Mouse (Mus musculus) ES-E14 (cell line): ENCODE results near the gene Lrrc9. TPM values are rescaled to one million over a fixed set of nuclear protein-coding genes. Genes with fewer than 3 reads are reported as not detected.

Experiments used
- DNase-seq: peaks from one replicate; pipeline ENCODE4 v3.0.0-alpha.2; 2013; ENCODE audit warnings: low read depth, low spot score
- H3K27ac ChIP-seq: 2 replicates; pipeline ENCODE4 v1.5.1; 2012; ENCODE audit warnings: low read depth, mild to moderate bottlenecking, low read length, moderate library complexity, mixed read lengths; ENCODE audit not compliant: poor library complexity, insufficient read depth, severe bottlenecking
- H3K36me3 ChIP-seq: 2 replicates; pipeline ENCODE4 v1.6.1; 2012; ENCODE audit warnings: mild to moderate bottlenecking, low read length, moderate library complexity, mixed read lengths; ENCODE audit not compliant: control insufficient read depth, poor library complexity, insufficient read depth, severe bottlenecking
- H3K4me1 ChIP-seq, 2 experiments: fragments of 150-350 bp in 1 of 2; sonication (generic) in 1 of 2; 2 replicates each; pipeline ENCODE4 v1.6.1; 2012; ENCODE audit warnings: low read length in 2 of 2, mild to moderate bottlenecking in 1 of 2, mixed read lengths in 1 of 2; ENCODE audit not compliant: control insufficient read depth in 2 of 2, insufficient read depth in 2 of 2, poor library complexity in 1 of 2
- H3K4me3 ChIP-seq, 2 experiments: fragments of 150-350 bp in 1 of 2; sonication (generic) in 1 of 2; 2 replicates each; pipeline ENCODE4 v1.5.1; 2012; ENCODE audit warnings: low read length in 2 of 2, low read depth in 1 of 2, mild to moderate bottlenecking in 1 of 2, mixed read lengths in 1 of 2; ENCODE audit not compliant: insufficient read depth in 1 of 2, poor library complexity in 1 of 2, severe bottlenecking in 1 of 2
- H3K9ac ChIP-seq: 2 replicates; pipeline ENCODE4 v1.6.1; 2012; ENCODE audit warnings: low read depth, mild to moderate bottlenecking, low read length, mixed read lengths; ENCODE audit not compliant: poor library complexity, insufficient read depth, severe bottlenecking
- H3K9me3 ChIP-seq: fragments of 150-350 bp; sonication (generic); 2 replicates; pipeline ENCODE4 v1.6.1; 2012; ENCODE audit warnings: low read depth, mild to moderate bottlenecking, low read length; ENCODE audit not compliant: control insufficient read depth, insufficient read depth
- CHD2 ChIP-seq: IDR thresholded peaks from 2 replicates; pipeline ENCODE4 v1.6.1; 2014; ENCODE audit warnings: mild to moderate bottlenecking, low read depth, low read length, inconsistent platforms
- HCFC1 ChIP-seq: IDR thresholded peaks from 2 replicates; pipeline ENCODE4 v1.6.1; 2012; ENCODE audit warnings: low read length, inconsistent platforms, borderline replicate concordance; ENCODE audit not compliant: insufficient read depth
- MAFK ChIP-seq: IDR thresholded peaks from 2 replicates; pipeline ENCODE4 v1.6.1; 2014; ENCODE audit warnings: mild to moderate bottlenecking, low read depth, low read length, inconsistent platforms; ENCODE audit not compliant: insufficient read depth
- ZC3H11A ChIP-seq: IDR thresholded peaks from 2 replicates; pipeline ENCODE4 v1.6.1; 2012; ENCODE audit warnings: low read depth, mild to moderate bottlenecking, inconsistent platforms, low read length, borderline replicate concordance
- ZNF384 ChIP-seq: IDR thresholded peaks from 2 replicates; pipeline ENCODE4 v1.6.1; 2012; ENCODE audit warnings: low read depth, low read length, inconsistent platforms
- in situ Hi-C, 2 experiments: fragments of 600-800 bp; cut with MboI; formaldehyde crosslinking; loops; one replicate each; pipeline ENCODE4 v1.15.1; 2025; ENCODE audit warnings: low sequenced_read_pairs in 2 of 2, inconsistent platforms in 1 of 2; ENCODE audit not compliant: unreplicated experiment in 2 of 2
- total RNA-seq: library from RNA; depleted of rRNA; stranded (reverse); fragments of 300-350 nt; gene quantifications from 2 replicates; pipeline ENCODE4 v1.2.3, GENCODE M21; 2012; rRNA removed

Lrrc9 gene
- total RNA-seq, 1 experiment = 0.94 TPM

DNA sequence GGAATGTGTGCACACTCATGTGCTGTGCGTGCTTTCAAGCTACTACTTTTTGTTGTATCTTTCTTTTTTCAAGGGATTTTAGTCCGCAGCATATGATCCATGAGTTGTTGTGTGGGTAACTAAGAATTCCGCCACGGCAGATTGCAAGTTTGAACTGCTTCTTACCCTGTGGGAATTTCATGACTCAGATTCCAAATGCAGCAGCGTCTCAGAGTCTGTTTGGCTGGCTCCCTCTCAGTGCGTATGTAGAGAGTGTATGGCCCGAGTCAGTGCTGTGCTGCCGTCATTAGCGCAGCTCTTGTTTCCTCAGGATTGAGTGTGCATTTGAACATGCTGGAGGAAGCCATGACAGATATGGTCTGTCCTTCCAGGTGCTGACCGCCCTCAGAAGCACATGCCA lies 96.9 kb downstream of the Lrrc9 start:
- peaks cover 3 to 6% of the 10 kb centered on the region in 2 experiments; a peak in 1 of 4 replicates for H3K4me1 ChIP-seq
- TF ChIP-seq HCFC1 (no peak), ZNF384 (no peak), ZC3H11A (no peak), MAFK (no peak), CHD2 (no peak)
- H3K9ac ChIP-seq = no peak overlapping the region
- H3K27ac ChIP-seq = no peak overlapping the region
- in situ Hi-C loops = no loop called here
- no peak overlapping the region for H3K4me3 ChIP-seq
- no peaks in the 10 kb centered on the region for H3K9me3 ChIP-seq
- DNase-seq = no peak
- peaks cover 5% of the 10 kb centered on the region for H3K36me3 ChIP-seq

DNA sequence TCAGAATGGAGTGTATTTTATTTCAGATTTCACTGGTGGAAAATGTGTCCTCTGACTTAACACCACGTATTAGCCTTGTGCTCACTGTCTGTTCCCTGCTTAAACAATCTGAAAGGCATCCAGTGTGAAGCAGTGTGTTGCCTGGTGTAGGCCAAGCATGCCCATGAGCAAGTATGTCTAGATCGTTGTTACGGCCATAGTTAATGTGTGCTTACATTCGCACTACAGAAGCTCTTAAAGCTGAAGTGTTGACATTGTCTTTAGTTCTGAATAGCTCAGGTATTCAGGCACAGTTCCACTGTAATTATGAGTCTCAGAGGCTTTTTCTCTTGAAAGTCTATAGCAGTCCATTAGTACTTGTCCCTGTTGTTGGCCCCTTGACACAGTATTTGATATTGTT lies 112.7 kb downstream of the Lrrc9 start:
- Histone ChIP-seq H3K9me3 (no peaks in the 10 kb centered on the region), H3K9ac (no peak overlapping the region), H3K27ac (no peak overlapping the region), H3K36me3 (no peaks in the 10 kb centered on the region), H3K4me3 (no peak overlapping the region), H3K4me1 (no peaks in the 10 kb centered on the region)
- DNase-seq = no peak
- in situ Hi-C loops = no loop called here
- TF ChIP-seq HCFC1 (no peak), MAFK (no peak), CHD2 (no peak), ZC3H11A (no peak), ZNF384 (no peak)

- no peaks in the 10 kb centered on the region for H3K9me3 ChIP-seq
- no peak for TF ChIP-seq MAFK
- TF ChIP-seq ZNF384 = no peak
- TF ChIP-seq ZC3H11A = no peak
- no peak for TF ChIP-seq CHD2
- TF ChIP-seq HCFC1 = no peak
- H3K4me3 ChIP-seq = no peak overlapping the region
- H3K27ac ChIP-seq = no peak overlapping the region
- no peak for DNase-seq
- no peaks in the 10 kb centered on the region for H3K36me3 ChIP-seq
- H3K4me1 ChIP-seq = no peaks in the 10 kb centered on the region
- in situ Hi-C loops = no loop called here
- no peak overlapping the region for H3K9ac ChIP-seq
Measured at GRCm38 (mm10) chr12:72564281-72564795, 122.7 kb downstream of the Lrrc9 start.

Other genes starting within 250 kb of the Lrrc9 start
- gene Rtn1, start 32.8 kb upstream of the Lrrc9 start, total RNA-seq = 8.7 and 13.6 TPM in 2 replicates
- 11.1 and 13.6 TPM in 2 replicates for gene Pcnx4, start 94.5 kb downstream of the Lrrc9 start, total RNA-seq
- 0.63 and 0.67 TPM in 2 replicates for gene Gm4756, start 207.8 kb downstream of the Lrrc9 start, total RNA-seq
- 11.1 and 24.3 TPM in 2 replicates for gene Dhrs7, start 223.0 kb downstream of the Lrrc9 start, total RNA-seq